Mouse (Mus musculus): ENCODE measurements around the gene Gm49711.
"Not testable (repeated sequence)": the region's sequence is repeated elsewhere in the genome, so short reads cannot be mapped to it uniquely, and the experiment has no call there.

The Gm49711 gene

GRCm38 (mm10) chr16:92183477-92183876 is 125.4 kb downstream of the Gm49711 start:
- no peak for DNase-seq (ENCODE audit: low spot score)

GRCm38 (mm10) chr16:92190603-92191002 is 132.5 kb downstream of the Gm49711 start:
- DNase-seq (ENCODE audit: low spot score), result no peak

- DNase-seq (ENCODE audit: low spot score), result no peak
Measured at GRCm38 (mm10) chr16:92195094-92195493, 137.0 kb downstream of the Gm49711 start.

- DNase-seq (ENCODE audit: low spot score), result no peak
Measured at GRCm38 (mm10) chr16:92196741-92197331, 138.7 kb downstream of the Gm49711 start.

GRCm38 (mm10) chr16:92200615-92201014 is 142.5 kb downstream of the Gm49711 start:
- DNase-seq (ENCODE audit: low spot score), result no peak

- no peak for DNase-seq (ENCODE audit: low spot score)
Measured at GRCm38 (mm10) chr16:92203599-92203998, 145.5 kb downstream of the Gm49711 start.

GRCm38 (mm10) chr16:92209291-92209781 is 151.2 kb downstream of the Gm49711 start:
- no peak for DNase-seq (ENCODE audit: low spot score)

GRCm38 (mm10) chr16:92210316-92210715 is 152.2 kb downstream of the Gm49711 start:
- not testable (repeated sequence) for DNase-seq (ENCODE audit: low spot score)

GRCm38 (mm10) chr16:92213911-92214310 is 155.8 kb downstream of the Gm49711 start:
- not testable (repeated sequence) for DNase-seq (ENCODE audit: low spot score)

GRCm38 (mm10) chr16:92215599-92216390 is 157.7 kb downstream of the Gm49711 start:
- DNase-seq (ENCODE audit: low spot score), result no peak

GRCm38 (mm10) chr16:92220754-92221153 is 162.6 kb downstream of the Gm49711 start:
- DNase-seq (ENCODE audit: low spot score), result no peak

- no peak for DNase-seq (ENCODE audit: low spot score)
Measured at GRCm38 (mm10) chr16:92228332-92228919, 170.3 kb downstream of the Gm49711 start.

GRCm38 (mm10) chr16:92230476-92230931 is 172.4 kb downstream of the Gm49711 start:
- DNase-seq (ENCODE audit: low spot score), result no peak

- no peak for DNase-seq (ENCODE audit: low spot score)
Measured at GRCm38 (mm10) chr16:92234530-92234929, 176.4 kb downstream of the Gm49711 start.

GRCm38 (mm10) chr16:92235222-92235621 is 177.1 kb downstream of the Gm49711 start:
- DNase-seq (ENCODE audit: low spot score), result no peak
